Mouse (Mus musculus) liver, postnatal 0 days (tissue): Measurements from ENCODE around the gene Ntn4. TPM values are rescaled to one million over a fixed set of nuclear protein-coding genes. Genes with fewer than 3 reads are reported as not detected.

Experiments used
- ATAC-seq: fragments of 200-750 bp; cut with Nextera tagmentation; 2 replicates; pipeline ENCODE4 v1.8.0; 2017; ENCODE audit warnings: mild to moderate bottlenecking, moderate library complexity
- DNase-seq: peaks from one replicate; pipeline ENCODE4 v3.0.0-alpha.2; 2016
- H3K27ac ChIP-seq: fragments of 300-500 bp; sonication (generic); 2 replicates; pipeline ENCODE4 v1.5.1; 2014; ENCODE audit warnings: antibody characterized with exemption, moderate library complexity, mild to moderate bottlenecking, low read depth
- H3K27me3 ChIP-seq: fragments of 300-500 bp; sonication (generic); 2 replicates; pipeline ENCODE4 v1.6.1; 2014; ENCODE audit warnings: low read length, control low read depth, mixed read lengths; ENCODE audit not compliant: insufficient read depth
- H3K36me3 ChIP-seq: fragments of 300-500 bp; sonication (generic); replicated peaks from 2 replicates; pipeline ENCODE4 v1.6.1; 2014; ENCODE audit warnings: mild to moderate bottlenecking, control low read depth, low read length, moderate library complexity, mixed read lengths; ENCODE audit not compliant: insufficient read depth
- H3K4me1 ChIP-seq: fragments of 300-500 bp; sonication (generic); 2 replicates; pipeline ENCODE4 v1.6.1; 2014; ENCODE audit warnings: antibody characterized with exemption, mild to moderate bottlenecking, control low read depth; ENCODE audit not compliant: insufficient read depth
- H3K4me2 ChIP-seq: fragments of 300-500 bp; sonication (generic); 2 replicates; pipeline ENCODE4 v1.6.1; 2014; ENCODE audit warnings: low read depth, mild to moderate bottlenecking, low read length, moderate library complexity, mixed read lengths
- H3K4me3 ChIP-seq: fragments of 300-500 bp; sonication (generic); 2 replicates; pipeline ENCODE4 v1.5.1; 2014; ENCODE audit warnings: low read depth, low read length
- H3K9ac ChIP-seq: fragments of 300-500 bp; sonication (generic); replicated peaks from 2 replicates; pipeline ENCODE4 v1.6.1; 2014; ENCODE audit warnings: mild to moderate bottlenecking, moderate library complexity
- H3K9me3 ChIP-seq: fragments of 300-500 bp; sonication (generic); 2 replicates; pipeline ENCODE4 v1.6.1; 2016; ENCODE audit warnings: mild to moderate bottlenecking, control low read depth, low read length, mixed read lengths
- CTCF ChIP-seq: sonication (generic); IDR thresholded peaks from 2 replicates; pipeline ENCODE4 v1.5.1; 2016; ENCODE audit warnings: antibody characterized with exemption, low read depth
- EP300 ChIP-seq: IDR thresholded peaks from 2 replicates; pipeline ENCODE4 v1.6.1; 2016; ENCODE audit warnings: antibody characterized with exemption, low read depth, mild to moderate bottlenecking
- WGBS: fragments of 180-500 bp; shearing (Covaris S2); extraction: QIAGEN DNeasy Blood & Tissue Kit; methylation state at CpG from one replicate; pipeline ENCODE4 v1.1.7; 2014; ENCODE audit not compliant: insufficient replicate concordance; 5-methylcytosine and 5-hydroxymethylcytosine counted together
- polyA plus RNA-seq: library from polyadenylated mRNA; unstranded; fragments of >200 nt; fragmentation: Nextera tagmentation; extraction: Ambion mirVana; gene quantifications from 2 replicates; pipeline ENCODE4 v1.2.1, GENCODE M21; 2015

The Ntn4 gene
- polyA plus RNA-seq, 1 experiment from 2014 or later = 0.74 TPM

- Histone ChIP-seq H3K9ac (no peak overlapping the region), H3K27me3 (no peaks in the 10 kb centered on the region), H3K9me3 (no peaks in the 10 kb centered on the region), H3K4me3 (no peak overlapping the region), H3K36me3 (no peaks in the 10 kb centered on the region), H3K4me1 (peaks cover 3% of the 10 kb centered on the region), H3K4me2 (no peak overlapping the region), H3K27ac (no peak overlapping the region)
- WGBS = 91% methylated on average over 6 of the region's 6 CpGs
- no peak for DNase-seq
- no peak for ATAC-seq
- no peak for TF ChIP-seq CTCF
- TF ChIP-seq EP300 = no peak
These were observed 46.1 kb downstream of the Ntn4 start for GRCm38 (mm10) chr10:93686579-93686978.

GRCm38 (mm10) chr10:93687781-93688180, 47.3 kb downstream of the Ntn4 start:
- Histone ChIP-seq H3K27ac (no peak overlapping the region), H3K27me3 (no peaks in the 10 kb centered on the region), H3K4me2 (peak overlapping the region; percentile 69), H3K36me3 (no peaks in the 10 kb centered on the region), H3K9ac (no peak overlapping the region), H3K4me3 (0 out of 2 replicates have a peak overlapping the region, but pooled peaks have one; percentile 36), H3K9me3 (no peaks in the 10 kb centered on the region), H3K4me1 (peaks cover 3% of the 10 kb centered on the region)
- DNase-seq (no peak), ATAC-seq (no peak)
- TF ChIP-seq EP300 (no peak), CTCF (no peak)
- 82% methylated on average over 3 of the region's 3 CpGs for WGBS

- H3K36me3 ChIP-seq = no peaks in the 10 kb centered on the region
- peak overlapping the region; percentile 87 for H3K27ac ChIP-seq
- H3K9me3 ChIP-seq = no peaks in the 10 kb centered on the region
- no peak for TF ChIP-seq CTCF
- no peak for TF ChIP-seq EP300
- ATAC-seq = peak; percentile 73
- H3K27me3 ChIP-seq = no peaks in the 10 kb centered on the region
- 47% methylated on average over 26 of the region's 26 CpGs for WGBS
- H3K9ac ChIP-seq = peak overlapping the region; percentile 62
- H3K4me2 ChIP-seq = peak overlapping the region; percentile 69
- H3K4me1 ChIP-seq = peaks cover 3% of the 10 kb centered on the region
- peak; percentile 31 for DNase-seq
- peak overlapping the region; percentile 36 for H3K4me3 ChIP-seq
These were observed 48.1 kb downstream of the Ntn4 start for GRCm38 (mm10) chr10:93688306-93689171.

- Histone ChIP-seq H3K4me2 (no peak overlapping the region), H3K27me3 (no peaks in the 10 kb centered on the region), H3K36me3 (no peaks in the 10 kb centered on the region), H3K4me1 (peaks cover 5% of the 10 kb centered on the region), H3K9ac (no peak overlapping the region), H3K9me3 (no peaks in the 10 kb centered on the region), H3K27ac (no peak overlapping the region), H3K4me3 (no peak overlapping the region)
- WGBS = 75% methylated on average over 11 of the region's 11 CpGs
- TF ChIP-seq EP300 (no peak), CTCF (no peak)
- DNase-seq (no peak), ATAC-seq (no peak)
These were observed 50.9 kb downstream of the Ntn4 start for GRCm38 (mm10) chr10:93691344-93691743.

GRCm38 (mm10) chr10:93695043-93695791, 54.7 kb downstream of the Ntn4 start:
- Histone ChIP-seq H3K4me1 (peaks cover 5% of the 10 kb centered on the region), H3K4me2 (peak overlapping the region; percentile 34), H3K4me3 (no peak overlapping the region), H3K27ac (no peak overlapping the region), H3K9me3 (no peaks in the 10 kb centered on the region), H3K27me3 (no peaks in the 10 kb centered on the region), H3K9ac (no peak overlapping the region), H3K36me3 (no peaks in the 10 kb centered on the region)
- TF ChIP-seq EP300 (no peak), CTCF (no peak)
- ATAC-seq (no peak), DNase-seq (no peak)
- WGBS = 71% methylated on average over 21 of the region's 21 CpGs

- Histone ChIP-seq H3K4me3 (no peak overlapping the region), H3K4me2 (no peak overlapping the region), H3K4me1 (peaks cover 6% of the 10 kb centered on the region), H3K9ac (no peak overlapping the region), H3K27ac (no peak overlapping the region), H3K9me3 (no peaks in the 10 kb centered on the region), H3K36me3 (no peaks in the 10 kb centered on the region), H3K27me3 (no peaks in the 10 kb centered on the region)
- no peak for ATAC-seq
- no peak for TF ChIP-seq CTCF
- TF ChIP-seq EP300 = no peak
- WGBS = 77% methylated on average over 4 of the region's 4 CpGs
- no peak for DNase-seq
These were observed 55.5 kb downstream of the Ntn4 start for GRCm38 (mm10) chr10:93696001-93696400.
